Mouse (Mus musculus): Measurements from ENCODE around the gene Nr1i3. TPM values are rescaled to one million over a fixed set of nuclear protein-coding genes. Genes with fewer than 3 reads are reported as not detected.
A peak's percentile ranks its signal among the peaks of the same experiment; 100 is the strongest.
"Not testable (repeated sequence)": the region's sequence is repeated elsewhere in the genome, so short reads cannot be mapped to it uniquely, and the experiment has no call there.

Nr1i3 gene
- polyA plus RNA-seq, 1 experiment, result not detected

GRCm38 (mm10) chr1:171237438-171237837, 23.7 kb downstream of the Nr1i3 start:
- no peak for TF ChIP-seq POLR2A (IDR thresholded peaks at IDR 0.05; ENCODE audit: low read depth, low read length)
- no peak for TF ChIP-seq CTCF (IDR thresholded peaks at IDR 0.05; ENCODE audit: borderline replicate concordance, insufficient read depth, low read length)

GRCm38 (mm10) chr1:171238463-171238862, 24.7 kb downstream of the Nr1i3 start:
- no peak overlapping the region for H3K4me3 ChIP-seq (ENCODE audit: insufficient read depth, low read length)
- no peaks in the 10 kb centered on the region for H3K4me1 ChIP-seq (ENCODE audit: control insufficient read depth, insufficient read depth, low read length)
- H3K27ac ChIP-seq (ENCODE audit: insufficient read depth, low read length), result no peak overlapping the region
- TF ChIP-seq POLR2A (IDR thresholded peaks at IDR 0.05; ENCODE audit: low read depth, low read length) (no peak), CTCF (IDR thresholded peaks at IDR 0.05; ENCODE audit: borderline replicate concordance, insufficient read depth, low read length) (peak; percentile 82)

More at GRCm38 (mm10) chr1:171237438-171237837, 23.7 kb downstream of the Nr1i3 start:
- Histone ChIP-seq H3K27ac (ENCODE audit: insufficient read depth, low read length) (no peak overlapping the region), H3K4me3 (ENCODE audit: insufficient read depth, low read length) (no peak overlapping the region), H3K4me1 (ENCODE audit: control insufficient read depth, insufficient read depth, low read length) (no peaks in the 10 kb centered on the region)

- TF ChIP-seq CTCF (IDR thresholded peaks at IDR 0.05; ENCODE audit: borderline replicate concordance, insufficient read depth, low read length) (no peak), POLR2A (IDR thresholded peaks at IDR 0.05; ENCODE audit: low read depth, low read length) (no peak)
- H3K4me3 ChIP-seq (ENCODE audit: insufficient read depth, low read length), result no peak overlapping the region
- no peaks in the 10 kb centered on the region for H3K4me1 ChIP-seq (ENCODE audit: control insufficient read depth, insufficient read depth, low read length)
- H3K27ac ChIP-seq (ENCODE audit: insufficient read depth, low read length), result no peak overlapping the region
These were observed 26.4 kb downstream of the Nr1i3 start for GRCm38 (mm10) chr1:171239992-171240744.

- TF ChIP-seq POLR2A (IDR thresholded peaks at IDR 0.05; ENCODE audit: low read depth, low read length) (no peak), CTCF (IDR thresholded peaks at IDR 0.05; ENCODE audit: borderline replicate concordance, insufficient read depth, low read length) (no peak)
- no peak overlapping the region for H3K27ac ChIP-seq (ENCODE audit: insufficient read depth, low read length)
These were observed 27.1 kb downstream of the Nr1i3 start for GRCm38 (mm10) chr1:171240911-171241310.

GRCm38 (mm10) chr1:171241952-171242351, 28.2 kb downstream of the Nr1i3 start:
- not testable (repeated sequence) for H3K4me1 ChIP-seq (ENCODE audit: control insufficient read depth, insufficient read depth, low read length); H3K4me3 ChIP-seq (ENCODE audit: insufficient read depth, low read length); H3K27ac ChIP-seq (ENCODE audit: insufficient read depth, low read length)

More at GRCm38 (mm10) chr1:171240911-171241310, 27.1 kb downstream of the Nr1i3 start:
- no peak overlapping the region for H3K4me3 ChIP-seq (ENCODE audit: insufficient read depth, low read length)
- H3K4me1 ChIP-seq (ENCODE audit: control insufficient read depth, insufficient read depth, low read length), result no peaks in the 10 kb centered on the region; the same call in 1 of the 2 replicates

- Histone ChIP-seq H3K27ac (ENCODE audit: insufficient read depth, low read length) (peak overlapping the region; percentile 37), H3K4me3 (ENCODE audit: insufficient read depth, low read length) (no peak overlapping the region), H3K4me1 (ENCODE audit: control insufficient read depth, insufficient read depth, low read length) (peaks cover 3% of the 10 kb centered on the region)
- TF ChIP-seq CTCF (IDR thresholded peaks at IDR 0.05; ENCODE audit: borderline replicate concordance, insufficient read depth, low read length) (no peak), POLR2A (IDR thresholded peaks at IDR 0.05; ENCODE audit: low read depth, low read length) (no peak; the same call in 1 of the 2 replicates)
These were observed 31.6 kb downstream of the Nr1i3 start for GRCm38 (mm10) chr1:171245353-171245752.

- peak overlapping the region; percentile 88 for H3K27ac ChIP-seq (ENCODE audit: insufficient read depth, low read length)
- peaks cover 3% of the 10 kb centered on the region for H3K4me1 ChIP-seq (ENCODE audit: control insufficient read depth, insufficient read depth, low read length)
- peak overlapping the region; percentile 87 for H3K4me3 ChIP-seq (ENCODE audit: insufficient read depth, low read length)
- TF ChIP-seq CTCF (IDR thresholded peaks at IDR 0.05; ENCODE audit: borderline replicate concordance, insufficient read depth, low read length) (0 out of 2 replicates have a peak, but pooled peaks have one; percentile 21), POLR2A (IDR thresholded peaks at IDR 0.05; ENCODE audit: low read depth, low read length) (peak; percentile 91)
These were observed 33.1 kb downstream of the Nr1i3 start for GRCm38 (mm10) chr1:171246709-171247452.

- Histone ChIP-seq H3K4me3 (ENCODE audit: insufficient read depth, low read length) (peak overlapping the region; percentile 20), H3K4me1 (ENCODE audit: control insufficient read depth, insufficient read depth, low read length) (peaks cover 3% of the 10 kb centered on the region)
- TF ChIP-seq POLR2A (IDR thresholded peaks at IDR 0.05; ENCODE audit: low read depth, low read length), result no peak
- TF ChIP-seq CTCF (IDR thresholded peaks at IDR 0.05; ENCODE audit: borderline replicate concordance, insufficient read depth, low read length), result no peak
These were observed 33.7 kb downstream of the Nr1i3 start for GRCm38 (mm10) chr1:171247453-171247841.

GRCm38 (mm10) chr1:171247916-171248315, 34.1 kb downstream of the Nr1i3 start:
- Histone ChIP-seq H3K27ac (ENCODE audit: insufficient read depth, low read length) (peak overlapping the region; percentile 88), H3K4me3 (ENCODE audit: insufficient read depth, low read length) (no peak overlapping the region), H3K4me1 (ENCODE audit: control insufficient read depth, insufficient read depth, low read length) (peaks cover 3% of the 10 kb centered on the region)
- no peak for TF ChIP-seq CTCF (IDR thresholded peaks at IDR 0.05; ENCODE audit: borderline replicate concordance, insufficient read depth, low read length)
- no peak for TF ChIP-seq POLR2A (IDR thresholded peaks at IDR 0.05; ENCODE audit: low read depth, low read length)

More at GRCm38 (mm10) chr1:171247453-171247841, 33.7 kb downstream of the Nr1i3 start:
- H3K27ac ChIP-seq (ENCODE audit: insufficient read depth, low read length), result peak overlapping the region; percentile 88

Measured in embryonic fibroblast, embryonic 13.5 days (primary cell).